Mouse (Mus musculus) ES-E14 (cell line): ENCODE results near the gene Mesd. TPM values are rescaled to one million over a fixed set of nuclear protein-coding genes. Genes with fewer than 3 reads are reported as not detected.
A peak's percentile ranks its signal among the peaks of the same experiment; 100 is the strongest.

Source experiments
- DNase-seq: peaks from one replicate; pipeline ENCODE4 v3.0.0-alpha.2; 2013; ENCODE audit warnings: low read depth, low spot score
- H3K27ac ChIP-seq: 2 replicates; pipeline ENCODE4 v1.5.1; 2012; ENCODE audit warnings: low read depth, mild to moderate bottlenecking, low read length, moderate library complexity, mixed read lengths; ENCODE audit not compliant: poor library complexity, insufficient read depth, severe bottlenecking
- H3K36me3 ChIP-seq: 2 replicates; pipeline ENCODE4 v1.6.1; 2012; ENCODE audit warnings: mild to moderate bottlenecking, low read length, moderate library complexity, mixed read lengths; ENCODE audit not compliant: control insufficient read depth, poor library complexity, insufficient read depth, severe bottlenecking
- H3K4me1 ChIP-seq, 2 experiments: fragments of 150-350 bp in 1 of 2; sonication (generic) in 1 of 2; 2 replicates each; pipeline ENCODE4 v1.6.1; 2012; ENCODE audit warnings: low read length in 2 of 2, mild to moderate bottlenecking in 1 of 2, mixed read lengths in 1 of 2; ENCODE audit not compliant: control insufficient read depth in 2 of 2, insufficient read depth in 2 of 2, poor library complexity in 1 of 2
- H3K4me3 ChIP-seq, 2 experiments: fragments of 150-350 bp in 1 of 2; sonication (generic) in 1 of 2; 2 replicates each; pipeline ENCODE4 v1.5.1; 2012; ENCODE audit warnings: low read length in 2 of 2, low read depth in 1 of 2, mild to moderate bottlenecking in 1 of 2, mixed read lengths in 1 of 2; ENCODE audit not compliant: insufficient read depth in 1 of 2, poor library complexity in 1 of 2, severe bottlenecking in 1 of 2
- H3K9ac ChIP-seq: 2 replicates; pipeline ENCODE4 v1.6.1; 2012; ENCODE audit warnings: low read depth, mild to moderate bottlenecking, low read length, mixed read lengths; ENCODE audit not compliant: poor library complexity, insufficient read depth, severe bottlenecking
- H3K9me3 ChIP-seq: fragments of 150-350 bp; sonication (generic); 2 replicates; pipeline ENCODE4 v1.6.1; 2012; ENCODE audit warnings: low read depth, mild to moderate bottlenecking, low read length; ENCODE audit not compliant: control insufficient read depth, insufficient read depth
- CHD2 ChIP-seq: IDR thresholded peaks from 2 replicates; pipeline ENCODE4 v1.6.1; 2014; ENCODE audit warnings: mild to moderate bottlenecking, low read depth, low read length, inconsistent platforms
- HCFC1 ChIP-seq: IDR thresholded peaks from 2 replicates; pipeline ENCODE4 v1.6.1; 2012; ENCODE audit warnings: low read length, inconsistent platforms, borderline replicate concordance; ENCODE audit not compliant: insufficient read depth
- MAFK ChIP-seq: IDR thresholded peaks from 2 replicates; pipeline ENCODE4 v1.6.1; 2014; ENCODE audit warnings: mild to moderate bottlenecking, low read depth, low read length, inconsistent platforms; ENCODE audit not compliant: insufficient read depth
- ZC3H11A ChIP-seq: IDR thresholded peaks from 2 replicates; pipeline ENCODE4 v1.6.1; 2012; ENCODE audit warnings: low read depth, mild to moderate bottlenecking, inconsistent platforms, low read length, borderline replicate concordance
- ZNF384 ChIP-seq: IDR thresholded peaks from 2 replicates; pipeline ENCODE4 v1.6.1; 2012; ENCODE audit warnings: low read depth, low read length, inconsistent platforms
- in situ Hi-C, 2 experiments: fragments of 600-800 bp; cut with MboI; formaldehyde crosslinking; loops; one replicate each; pipeline ENCODE4 v1.15.1; 2025; ENCODE audit warnings: low sequenced_read_pairs in 2 of 2, inconsistent platforms in 1 of 2; ENCODE audit not compliant: unreplicated experiment in 2 of 2
- total RNA-seq: library from RNA; depleted of rRNA; stranded (reverse); fragments of 300-350 nt; gene quantifications from 2 replicates; pipeline ENCODE4 v1.2.3, GENCODE M21; 2012

Gene Mesd
- total RNA-seq, 1 experiment, result 142 TPM

DNA sequence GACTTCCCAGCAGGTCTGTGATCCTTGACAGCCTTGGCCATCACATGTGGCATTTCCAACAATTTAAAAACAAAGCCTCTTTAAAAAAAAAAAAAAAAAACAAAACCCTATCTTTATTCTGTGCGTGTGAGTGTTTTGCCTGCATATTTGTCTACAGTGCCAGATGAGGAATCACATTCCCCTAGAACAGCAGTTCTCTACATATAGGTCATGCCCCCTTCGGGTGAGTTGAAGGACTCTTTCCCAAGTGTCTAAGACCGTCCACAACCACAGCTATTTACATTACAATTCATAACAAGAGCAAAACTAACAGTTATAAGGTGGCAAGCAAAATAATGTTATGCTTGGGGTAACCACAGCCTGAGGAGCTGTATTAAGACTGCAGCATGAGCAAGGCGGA lies 17.2 kb downstream of the Mesd start:
- Histone ChIP-seq H3K4me1 (peaks cover 5 to 6% of the 10 kb centered on the region in 2 experiments; a peak in 3 of 4 replicates), H3K36me3 (peaks cover 30% of the 10 kb centered on the region), H3K4me3 (no peak overlapping the region), H3K9ac (no peak overlapping the region), H3K27ac (no peak overlapping the region), H3K9me3 (no peaks in the 10 kb centered on the region)
- in situ Hi-C loops, result loop anchor here in 1 of 2 experiments (25.0 kb wide), 1 partner anchor 386 kb away; no protein-coding TSS in a partner anchor
- TF ChIP-seq ZC3H11A, result no peak
- DNase-seq, result no peak

DNA sequence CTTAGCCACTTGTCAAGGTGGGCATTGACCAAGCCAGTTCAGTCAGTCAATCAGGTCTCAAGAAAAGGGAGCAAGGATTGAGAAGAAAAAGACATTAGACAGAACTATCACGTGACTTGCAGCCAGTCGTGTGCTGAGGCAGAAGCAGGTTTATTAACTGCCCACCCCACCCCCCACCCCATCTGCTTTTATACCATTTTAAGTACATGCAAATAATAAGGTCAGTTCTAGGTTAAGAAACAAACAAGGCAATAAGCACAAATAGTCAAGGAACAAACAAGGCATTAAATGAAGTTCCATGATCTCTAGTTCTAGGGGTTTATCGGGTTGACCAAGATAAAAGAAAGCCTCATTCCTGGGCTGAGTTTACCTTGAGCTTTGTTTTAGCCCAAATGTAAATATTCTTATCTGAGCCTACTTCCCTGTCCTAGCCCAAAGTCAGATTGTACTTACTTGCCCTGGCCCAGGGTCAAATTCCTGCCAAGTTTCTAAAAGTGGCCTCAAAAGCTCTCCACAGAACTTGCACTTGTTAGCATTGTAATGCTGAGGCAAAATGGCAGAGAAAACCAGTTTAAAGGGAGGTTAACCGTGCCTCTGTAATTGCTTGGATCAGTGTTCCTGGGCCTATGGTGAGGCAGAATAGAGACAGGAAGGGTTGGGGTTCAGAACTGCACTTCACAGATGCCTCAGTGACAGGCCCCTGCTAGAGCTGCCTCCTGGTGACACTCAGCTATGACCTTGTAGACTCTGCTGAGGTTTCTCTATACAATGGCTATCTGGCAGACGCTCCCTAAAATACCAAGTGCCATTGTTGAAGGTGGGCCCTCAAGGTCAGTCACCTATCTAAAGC lies 18.3 kb downstream of the Mesd start:
- H3K9me3 ChIP-seq, result no peaks in the 10 kb centered on the region
- peaks cover 24% of the 10 kb centered on the region for H3K36me3 ChIP-seq
- H3K27ac ChIP-seq, result no peak overlapping the region; the same call in 1 of the 2 replicates
- no peak overlapping the region for H3K4me3 ChIP-seq
- in situ Hi-C loops, result loop anchor here in 1 of 2 experiments (25.0 kb wide), 1 partner anchor 385 kb away; no protein-coding TSS in a partner anchor
- H3K4me1 ChIP-seq, result peaks cover 5 to 6% of the 10 kb centered on the region in 2 experiments; a peak in 3 of 4 replicates
- TF ChIP-seq CHD2 (0 out of 2 replicates have a peak, but pooled peaks have one; percentile 4), MAFK (no peak), HCFC1 (no peak), ZC3H11A (no peak)
- no peak for DNase-seq
- H3K9ac ChIP-seq, result no peak overlapping the region

DNA sequence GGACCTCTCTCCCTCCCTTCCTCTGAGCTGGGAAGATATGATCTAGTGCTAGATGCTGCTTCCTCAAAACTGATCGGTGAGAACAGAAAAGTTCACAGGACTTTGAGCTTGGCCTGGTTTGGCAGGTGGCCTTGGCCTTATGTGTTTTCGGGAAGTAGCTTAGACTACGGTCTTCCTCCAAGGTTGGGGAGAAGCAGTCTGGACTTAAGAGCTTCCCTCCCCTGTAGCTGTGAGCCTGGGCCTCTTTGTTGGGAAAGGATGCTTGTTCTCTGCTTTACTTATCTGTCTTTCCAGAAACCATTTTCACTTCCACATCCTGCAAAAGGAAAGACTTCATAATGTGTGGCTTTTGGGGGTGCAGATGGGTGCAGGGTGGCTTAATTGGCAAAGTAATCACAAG lies 20.6 kb downstream of the Mesd start:
- Histone ChIP-seq H3K4me3 (no peak overlapping the region), H3K9ac (no peak overlapping the region), H3K9me3 (no peaks in the 10 kb centered on the region), H3K4me1 (peaks cover 5 to 6% of the 10 kb centered on the region in 2 experiments; a peak in 3 of 4 replicates), H3K36me3 (peaks cover 6% of the 10 kb centered on the region; the same call in 1 of the 2 replicates), H3K27ac (no peak overlapping the region)
- in situ Hi-C loops, result loop anchor here in 1 of 2 experiments (25.0 kb wide), 1 partner anchor 382 kb away; no protein-coding TSS in a partner anchor
- no peak for DNase-seq
- no peak for TF ChIP-seq CHD2
- TF ChIP-seq ZNF384, result no peak
- TF ChIP-seq HCFC1, result no peak
- no peak for TF ChIP-seq MAFK
- no peak for TF ChIP-seq ZC3H11A

DNA sequence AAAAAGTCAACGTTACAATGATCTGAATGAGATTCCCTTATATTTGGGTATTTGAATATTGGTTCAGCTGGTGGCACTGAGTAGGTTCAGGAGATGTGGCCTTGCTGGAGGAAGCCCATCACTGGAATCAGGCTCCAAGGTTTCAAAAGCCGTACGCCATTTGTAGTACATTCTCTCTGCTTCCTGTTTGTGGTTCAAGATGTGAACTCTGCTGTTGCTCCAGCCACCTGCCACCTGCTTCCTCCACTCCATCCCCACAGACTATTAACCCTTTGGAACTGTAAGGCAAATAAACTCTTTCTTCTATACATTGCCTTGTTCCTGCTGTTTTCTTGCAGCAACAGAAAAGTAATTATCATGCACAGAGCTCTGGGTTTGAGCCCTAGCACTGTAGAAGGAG lies 27.6 kb downstream of the Mesd start:
- Histone ChIP-seq H3K4me3 (no peak overlapping the region), H3K36me3 (no peaks in the 10 kb centered on the region), H3K4me1 (no peaks in the 10 kb centered on the region), H3K9ac (no peak overlapping the region), H3K27ac (no peak overlapping the region), H3K9me3 (no peaks in the 10 kb centered on the region)
- TF ChIP-seq CHD2, result no peak
- in situ Hi-C loops, result loop anchor here (10.0 to 25.0 kb wide), 2 partner anchors 363 to 375 kb away; no protein-coding TSS in a partner anchor
- DNase-seq, result no peak
